Mouse (Mus musculus) hindbrain, embryonic 15.5 days (tissue): ENCODE results near the gene Pdxdc1. TPM values are rescaled to one million over a fixed set of nuclear protein-coding genes. Genes with fewer than 3 reads are reported as not detected.
"Not testable (repeated sequence)": the region's sequence is repeated elsewhere in the genome, so short reads cannot be mapped to it uniquely, and the experiment has no call there.

ENCODE experiments used
- ATAC-seq: fragments of 200-750 bp; cut with Nextera tagmentation; 2 replicates; pipeline ENCODE4 v1.8.0; 2017; ENCODE audit warnings: low read depth, moderate number of reproducible peaks, moderate TSS enrichment; ENCODE audit not compliant: low FRiP score
- H3K27ac ChIP-seq: fragments of 300-500 bp; sonication (generic); replicated peaks from 2 replicates; pipeline ENCODE4 v1.5.1; 2015; ENCODE audit warnings: mild to moderate bottlenecking, inconsistent platforms
- H3K27me3 ChIP-seq: fragments of 300-500 bp; sonication (generic); 2 replicates; pipeline ENCODE4 v1.6.1; 2015; ENCODE audit warnings: control low read depth, inconsistent platforms
- H3K36me3 ChIP-seq: fragments of 300-500 bp; sonication (generic); 2 replicates; pipeline ENCODE4 v1.6.1; 2015; ENCODE audit warnings: control low read depth, inconsistent platforms
- H3K4me1 ChIP-seq: fragments of 300-500 bp; sonication (generic); replicated peaks from 2 replicates; pipeline ENCODE4 v1.6.1; 2015; ENCODE audit warnings: control low read depth, inconsistent platforms
- H3K4me2 ChIP-seq: fragments of 300-500 bp; sonication (generic); 2 replicates; pipeline ENCODE4 v1.6.1; 2015; ENCODE audit warnings: moderate library complexity, mild to moderate bottlenecking, inconsistent platforms
- H3K4me3 ChIP-seq: fragments of 300-500 bp; sonication (generic); 2 replicates; pipeline ENCODE4 v1.5.1; 2015; ENCODE audit warnings: mild to moderate bottlenecking, inconsistent platforms
- H3K9ac ChIP-seq: fragments of 300-500 bp; sonication (generic); 2 replicates; pipeline ENCODE4 v1.6.1; 2015; ENCODE audit warnings: inconsistent platforms
- H3K9me3 ChIP-seq: fragments of 300-500 bp; sonication (generic); 2 replicates; pipeline ENCODE4 v1.6.1; 2016; ENCODE audit warnings: control low read depth, inconsistent platforms
- WGBS: fragments of 180-500 bp; shearing (Covaris S2); methylation state at CpG from one replicate; pipeline ENCODE4 v1.1.7; 2015; 5-methylcytosine and 5-hydroxymethylcytosine counted together
- polyA plus RNA-seq: library from polyadenylated mRNA; unstranded; fragments of >200 nt; fragmentation: Nextera tagmentation; extraction: Ambion mirVana; gene quantifications from 2 replicates; pipeline ENCODE4 v1.2.1, GENCODE M21; 2015

Gene Pdxdc1
- polyA plus RNA-seq, 1 experiment from 2014 or later, result 76.7 TPM

DNA sequence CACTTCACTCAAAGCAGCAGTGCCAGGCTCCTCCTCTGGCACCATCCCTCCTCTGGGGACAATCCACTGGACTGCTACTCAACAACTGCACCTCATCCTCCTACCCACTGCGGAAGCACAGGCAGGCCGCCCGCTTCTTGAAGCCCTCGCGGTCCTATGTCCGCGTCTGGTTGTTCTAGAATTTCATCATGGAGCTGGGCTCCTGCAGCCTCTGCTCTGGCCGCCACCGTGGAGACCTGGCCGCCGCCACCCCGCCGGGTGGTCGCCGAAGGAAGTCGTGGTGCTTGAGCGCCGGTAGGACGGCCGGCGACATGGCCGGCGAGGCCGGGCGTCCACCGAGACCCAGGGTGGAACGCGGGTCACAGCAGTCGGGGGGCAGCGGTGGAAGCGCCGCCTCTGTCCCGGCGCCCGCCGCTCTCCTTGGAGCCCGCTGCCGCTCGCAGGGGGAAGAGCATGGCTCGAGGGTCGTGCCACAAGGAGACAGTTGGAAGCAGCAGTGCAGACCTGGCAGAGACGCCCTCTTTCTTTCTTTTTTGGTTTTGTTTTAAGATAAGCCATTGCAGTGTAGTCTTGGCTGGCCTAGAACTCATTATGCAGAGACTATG is 34.9 kb downstream of the Pdxdc1 start:
- Histone ChIP-seq H3K9ac (no peak overlapping the region; the same call in 1 of the 2 replicates), H3K4me1 (no peaks in the 10 kb centered on the region), H3K27ac (no peak overlapping the region), H3K4me2 (peak overlapping the region; percentile 44), H3K4me3 (peak overlapping the region; percentile 13), H3K27me3 (no peaks in the 10 kb centered on the region), H3K36me3 (peaks cover 15% of the 10 kb centered on the region), H3K9me3 (no peaks in the 10 kb centered on the region)
- peak; percentile 73 for ATAC-seq
- 9% methylated on average over 38 of the region's 42 CpGs for WGBS

GRCm38 (mm10) chr16:13867406-13867805 is 35.5 kb downstream of the Pdxdc1 start:
- peaks cover 15% of the 10 kb centered on the region for H3K36me3 ChIP-seq
- H3K4me3 ChIP-seq, H3K4me2 ChIP-seq, H3K4me1 ChIP-seq, H3K9me3 ChIP-seq, H3K27me3 ChIP-seq, ATAC-seq, H3K27ac ChIP-seq, H3K9ac ChIP-seq: not testable (repeated sequence)
- WGBS, result 11% methylated on average over 5 of the region's 5 CpGs

DNA sequence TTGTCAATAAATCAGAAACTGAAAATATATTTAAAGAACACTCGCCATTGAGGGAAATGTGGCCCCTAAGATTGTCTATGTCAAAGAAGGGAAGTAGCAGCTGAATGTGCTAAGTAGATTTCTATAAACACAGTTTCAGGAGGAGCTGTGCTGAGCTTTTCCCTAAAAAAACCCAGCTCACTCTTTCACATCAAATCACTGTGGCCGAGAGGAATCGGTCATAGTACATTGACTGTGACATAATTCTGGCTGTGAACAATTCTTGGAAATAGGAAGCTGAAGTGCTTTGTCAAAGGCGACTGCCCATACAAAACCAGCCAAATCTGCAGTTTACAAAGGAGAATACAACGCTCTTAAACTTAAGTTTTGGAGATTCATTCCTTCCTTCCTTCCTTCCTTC is 36.3 kb downstream of the Pdxdc1 start:
- ATAC-seq, result no peak
- no peak overlapping the region for H3K4me2 ChIP-seq
- H3K9ac ChIP-seq, result no peak overlapping the region
- H3K4me1 ChIP-seq, result no peaks in the 10 kb centered on the region
- no peaks in the 10 kb centered on the region for H3K9me3 ChIP-seq
- no peak overlapping the region for H3K27ac ChIP-seq
- WGBS, result 76% methylated on average over 5 of the region's 5 CpGs
- H3K27me3 ChIP-seq, result no peaks in the 10 kb centered on the region
- H3K36me3 ChIP-seq, result peaks cover 10% of the 10 kb centered on the region
- no peak overlapping the region for H3K4me3 ChIP-seq

GRCm38 (mm10) chr16:13866076-13866475 is 36.9 kb downstream of the Pdxdc1 start:
- Histone ChIP-seq H3K9ac (no peak overlapping the region), H3K4me2 (no peak overlapping the region), H3K36me3 (peaks cover 10% of the 10 kb centered on the region), H3K27me3 (no peaks in the 10 kb centered on the region), H3K9me3 (no peaks in the 10 kb centered on the region), H3K4me3 (no peak overlapping the region), H3K4me1 (no peaks in the 10 kb centered on the region), H3K27ac (no peak overlapping the region)
- WGBS, result 92% methylated on average over 4 of the region's 4 CpGs
- ATAC-seq, result no peak

GRCm38 (mm10) chr16:13853886-13854285 is 49.0 kb downstream of the Pdxdc1 start:
- H3K4me2 ChIP-seq, result no peak overlapping the region
- H3K4me1 ChIP-seq, result no peaks in the 10 kb centered on the region
- no peak overlapping the region for H3K4me3 ChIP-seq
- H3K27ac ChIP-seq, result no peak overlapping the region
- no peaks in the 10 kb centered on the region for H3K9me3 ChIP-seq
- 97% methylated on average over 4 of the region's 4 CpGs for WGBS
- H3K36me3 ChIP-seq, result peaks cover 43% of the 10 kb centered on the region
- H3K27me3 ChIP-seq, result no peaks in the 10 kb centered on the region
- H3K9ac ChIP-seq, result no peak overlapping the region
- ATAC-seq, result no peak

GRCm38 (mm10) chr16:13851446-13851845 is 51.5 kb downstream of the Pdxdc1 start:
- WGBS, result 97% methylated on average over 4 of the region's 4 CpGs
- Histone ChIP-seq H3K9me3 (no peaks in the 10 kb centered on the region), H3K27me3 (no peaks in the 10 kb centered on the region), H3K4me1 (no peaks in the 10 kb centered on the region), H3K9ac (no peak overlapping the region), H3K27ac (no peak overlapping the region), H3K4me2 (no peak overlapping the region), H3K4me3 (no peak overlapping the region), H3K36me3 (peaks cover 38% of the 10 kb centered on the region)
- ATAC-seq, result no peak

DNA sequence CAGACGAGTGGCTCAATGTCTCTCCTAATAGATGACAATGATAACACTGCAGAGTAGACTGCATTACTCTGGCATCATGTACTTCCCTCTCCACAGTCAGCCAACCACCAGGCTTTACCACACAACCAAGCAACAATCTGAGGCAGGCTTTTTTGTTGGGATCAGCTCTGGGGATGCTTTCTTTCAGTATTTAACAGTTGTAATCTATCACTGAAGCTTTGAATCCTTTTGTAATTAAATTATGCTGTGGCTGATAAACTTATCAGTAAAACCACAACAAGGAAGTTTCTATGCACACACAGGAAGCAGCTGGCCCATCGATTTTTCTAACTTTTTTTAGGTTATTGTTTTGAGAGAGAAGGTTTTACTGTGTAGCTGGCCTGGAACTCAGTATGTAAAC is 54.6 kb downstream of the Pdxdc1 start:
- H3K9ac ChIP-seq, result no peak overlapping the region
- no peaks in the 10 kb centered on the region for H3K9me3 ChIP-seq
- H3K4me3 ChIP-seq, result no peak overlapping the region
- no peak for ATAC-seq
- no peaks in the 10 kb centered on the region for H3K4me1 ChIP-seq
- no peak overlapping the region for H3K27ac ChIP-seq
- WGBS, result 79% methylated on average over 2 of the region's 2 CpGs
- H3K4me2 ChIP-seq, result no peak overlapping the region
- H3K27me3 ChIP-seq, result no peaks in the 10 kb centered on the region
- H3K36me3 ChIP-seq, result peaks cover 41% of the 10 kb centered on the region

- ATAC-seq, result no peak
- H3K4me3 ChIP-seq, result no peak overlapping the region
- no peak overlapping the region for H3K27ac ChIP-seq
- no peak overlapping the region for H3K9ac ChIP-seq
- 95% methylated on average over 1 of the region's 1 CpGs for WGBS
- no peaks in the 10 kb centered on the region for H3K9me3 ChIP-seq
- H3K36me3 ChIP-seq, result peaks cover 44% of the 10 kb centered on the region
- H3K4me1 ChIP-seq, result no peaks in the 10 kb centered on the region
- no peak overlapping the region for H3K4me2 ChIP-seq
- H3K27me3 ChIP-seq, result no peaks in the 10 kb centered on the region
Measured at GRCm38 (mm10) chr16:13846675-13847074, 56.3 kb downstream of the Pdxdc1 start.

DNA sequence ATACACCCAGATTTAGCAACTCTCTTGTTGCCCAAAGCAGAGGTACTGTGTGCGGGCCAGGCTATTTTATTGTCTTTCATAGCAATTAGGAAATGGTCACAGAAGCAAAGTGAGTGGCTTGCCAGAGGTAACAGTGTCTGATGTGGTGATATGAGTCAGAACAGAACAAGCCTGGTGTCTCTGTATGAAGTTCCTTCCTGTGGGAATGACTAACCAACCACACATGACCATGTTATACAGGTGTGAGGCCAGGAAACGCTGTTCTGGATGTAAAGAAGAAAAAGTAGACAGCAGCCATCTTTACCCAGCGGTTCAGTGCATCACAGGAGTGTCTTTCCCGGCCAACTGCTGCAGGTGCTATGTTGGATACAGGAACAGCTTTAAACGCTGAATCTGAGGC is 57.9 kb downstream of the Pdxdc1 start:
- ATAC-seq, result no peak
- Histone ChIP-seq H3K27ac (no peak overlapping the region), H3K4me1 (no peaks in the 10 kb centered on the region), H3K4me3 (no peak overlapping the region), H3K36me3 (peaks cover 55% of the 10 kb centered on the region), H3K9me3 (no peaks in the 10 kb centered on the region), H3K9ac (no peak overlapping the region), H3K27me3 (no peaks in the 10 kb centered on the region), H3K4me2 (no peak overlapping the region)
- WGBS, result 96% methylated on average over 5 of the region's 5 CpGs

GRCm38 (mm10) chr16:13840956-13841355 is 62.0 kb downstream of the Pdxdc1 start:
- H3K36me3 ChIP-seq, result peaks cover 75% of the 10 kb centered on the region
- ATAC-seq, result no peak
- WGBS, result 94% methylated on average over 3 of the region's 3 CpGs

DNA sequence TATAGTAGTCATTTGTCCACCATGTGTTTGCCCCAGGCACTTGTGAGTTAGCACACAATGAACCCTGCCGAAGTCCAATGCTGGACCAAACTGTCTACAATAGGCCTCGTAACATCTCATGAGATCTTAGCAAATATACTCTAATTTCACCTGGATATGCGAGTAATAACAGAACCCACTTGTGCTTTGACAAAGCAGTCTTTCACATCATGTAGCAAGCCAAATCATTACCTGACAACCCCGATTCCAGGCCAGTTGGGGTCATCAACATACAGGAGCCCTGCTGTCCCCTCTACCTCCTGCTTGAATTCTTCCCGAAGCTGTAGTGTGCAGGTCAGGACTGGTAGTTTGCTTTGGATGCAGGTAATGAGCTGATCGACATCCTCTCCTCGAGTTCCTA is 62.9 kb downstream of the Pdxdc1 start:
- Histone ChIP-seq H3K36me3 (peaks cover 77% of the 10 kb centered on the region), H3K9me3 (no peaks in the 10 kb centered on the region), H3K27me3 (no peaks in the 10 kb centered on the region), H3K27ac (no peak overlapping the region), H3K9ac (no peak overlapping the region), H3K4me1 (no peaks in the 10 kb centered on the region), H3K4me3 (no peak overlapping the region), H3K4me2 (no peak overlapping the region)
- WGBS, result 93% methylated on average over 7 of the region's 7 CpGs
- no peak for ATAC-seq

More at GRCm38 (mm10) chr16:13840956-13841355, 62.0 kb downstream of the Pdxdc1 start:
- no peak overlapping the region for H3K4me3 ChIP-seq
- H3K4me1 ChIP-seq, result no peaks in the 10 kb centered on the region
- H3K4me2 ChIP-seq, result no peak overlapping the region
- no peak overlapping the region for H3K27ac ChIP-seq
- H3K9ac ChIP-seq, result no peak overlapping the region
- no peaks in the 10 kb centered on the region for H3K27me3 ChIP-seq
- H3K9me3 ChIP-seq, result no peaks in the 10 kb centered on the region

GRCm38 (mm10) chr16:13834382-13834781 is 68.5 kb downstream of the Pdxdc1 start:
- Histone ChIP-seq H3K27me3 (no peaks in the 10 kb centered on the region), H3K4me1 (no peaks in the 10 kb centered on the region), H3K4me3 (no peak overlapping the region), H3K4me2 (no peak overlapping the region), H3K9ac (no peak overlapping the region), H3K27ac (no peak overlapping the region), H3K36me3 (peaks cover 97% of the 10 kb centered on the region), H3K9me3 (no peaks in the 10 kb centered on the region)
- no peak for ATAC-seq
- 95% methylated on average over 5 of the region's 5 CpGs for WGBS

DNA sequence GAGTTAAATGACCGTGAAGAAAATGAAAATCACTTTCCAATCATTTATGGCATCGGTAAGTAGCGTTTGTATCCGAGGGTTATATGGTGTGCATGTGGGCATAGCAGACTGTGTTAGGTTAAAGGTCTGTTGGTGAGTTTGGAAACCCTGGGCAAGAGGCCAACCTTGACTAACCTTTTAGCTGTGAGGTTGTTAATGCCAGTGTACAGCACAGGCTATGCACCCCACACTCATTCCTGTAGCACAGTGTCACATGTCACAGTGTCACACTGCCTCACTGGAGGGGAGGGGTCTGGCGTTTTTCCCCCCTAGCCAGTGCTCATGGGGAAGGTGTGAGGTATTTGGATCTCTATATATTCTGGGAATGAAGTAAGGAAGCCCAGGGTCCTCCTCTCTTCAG is 71.3 kb downstream of the Pdxdc1 start:
- Histone ChIP-seq H3K4me3 (no peak overlapping the region), H3K4me1 (no peaks in the 10 kb centered on the region), H3K9me3 (no peaks in the 10 kb centered on the region), H3K4me2 (no peak overlapping the region), H3K9ac (no peak overlapping the region), H3K27ac (no peak overlapping the region), H3K27me3 (no peaks in the 10 kb centered on the region), H3K36me3 (peaks cover 93% of the 10 kb centered on the region)
- WGBS, result 83% methylated on average over 5 of the region's 5 CpGs
- no peak for ATAC-seq
